Mouse (Mus musculus): ENCODE results near the gene Mmrn1. TPM values are rescaled to one million over a fixed set of nuclear protein-coding genes. Genes with fewer than 3 reads are reported as not detected.

Mmrn1 gene
- polyA plus RNA-seq, 1 experiment from 2014 or later, result 4.1 TPM

Other genes starting within 250 kb of the Mmrn1 start
- 459 and 464 TPM in 2 replicates for gene Snca, start 95.1 kb upstream of the Mmrn1 start, polyA plus RNA-seq (2015; fragmentation: Nextera tagmentation; extraction: Ambion mirVana)